Mouse (Mus musculus): ENCODE data around the gene Mrps9. TPM values are rescaled to one million over a fixed set of nuclear protein-coding genes. Genes with fewer than 3 reads are reported as not detected.
"Not testable (repeated sequence)": the region's sequence is repeated elsewhere in the genome, so short reads cannot be mapped to it uniquely, and the experiment has no call there.

Gene Mrps9
- polyA plus RNA-seq, 1 experiment from 2014 or later: 65.3 TPM

GRCm38 (mm10) chr1:42867188-42867587, 16.2 kb downstream of the Mrps9 start:
- H3K27me3 ChIP-seq (ENCODE audit: control insufficient read depth, insufficient read depth, low read length): no peaks in the 10 kb centered on the region
- no peak overlapping the region for H3K4me3 ChIP-seq (ENCODE audit: low read depth, low read length)
- 90% methylated on average over 3 of the region's 3 CpGs for WGBS (ENCODE audit: insufficient replicate concordance)
- no peak overlapping the region for H3K9ac ChIP-seq (ENCODE audit: low read depth, low read length)
- no peaks in the 10 kb centered on the region for H3K4me1 ChIP-seq (ENCODE audit: control insufficient read depth, insufficient read depth, low read length)
- no peak overlapping the region for H3K27ac ChIP-seq (ENCODE audit: low read depth, low read length)
- no peak overlapping the region for H3K4me2 ChIP-seq
- no peaks in the 10 kb centered on the region for H3K9me3 ChIP-seq (replicated peaks; ENCODE audit: control insufficient read depth, low read length)
- H3K36me3 ChIP-seq (ENCODE audit: control insufficient read depth, insufficient read depth, low read length): peaks cover 12% of the 10 kb centered on the region
- ATAC-seq (replicated peaks; ENCODE audit: insufficient number of reproducible peaks, low FRiP score, low TSS enrichment): no peak

DNA sequence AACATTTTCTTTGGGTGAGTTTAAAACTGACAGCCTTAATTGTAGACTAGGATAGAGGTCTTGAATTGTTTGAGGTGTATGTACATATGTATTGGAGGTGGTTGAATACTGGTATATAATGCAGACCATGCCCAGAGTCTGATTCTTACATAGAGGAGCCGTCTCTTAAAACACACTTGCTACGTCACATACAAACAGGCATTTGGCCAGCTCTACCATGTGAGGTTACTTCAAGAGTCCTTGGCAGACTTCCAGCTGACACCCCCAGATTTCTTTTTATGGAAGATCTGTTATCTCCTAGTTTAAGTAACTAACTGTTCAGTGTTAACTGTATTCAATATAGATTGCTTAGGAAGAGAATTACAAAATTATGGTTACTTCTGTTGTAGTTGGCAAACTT, 23.1 kb downstream of the Mrps9 start:
- no peak overlapping the region for H3K9ac ChIP-seq (ENCODE audit: low read depth, low read length)
- H3K4me1 ChIP-seq (ENCODE audit: control insufficient read depth, insufficient read depth, low read length): no peaks in the 10 kb centered on the region; the same call in 1 of the 2 replicates
- no peak overlapping the region for H3K4me2 ChIP-seq
- H3K9me3 ChIP-seq (replicated peaks; ENCODE audit: control insufficient read depth, low read length): no peaks in the 10 kb centered on the region
- H3K27me3 ChIP-seq (ENCODE audit: control insufficient read depth, insufficient read depth, low read length): no peaks in the 10 kb centered on the region
- WGBS (ENCODE audit: insufficient replicate concordance): 61% methylated on average over 2 of the region's 2 CpGs
- no peak overlapping the region for H3K27ac ChIP-seq (ENCODE audit: low read depth, low read length)
- no peak for ATAC-seq (replicated peaks; ENCODE audit: insufficient number of reproducible peaks, low FRiP score, low TSS enrichment)
- H3K36me3 ChIP-seq (ENCODE audit: control insufficient read depth, insufficient read depth, low read length): no peaks in the 10 kb centered on the region
- no peak overlapping the region for H3K4me3 ChIP-seq (ENCODE audit: low read depth, low read length)

DNA sequence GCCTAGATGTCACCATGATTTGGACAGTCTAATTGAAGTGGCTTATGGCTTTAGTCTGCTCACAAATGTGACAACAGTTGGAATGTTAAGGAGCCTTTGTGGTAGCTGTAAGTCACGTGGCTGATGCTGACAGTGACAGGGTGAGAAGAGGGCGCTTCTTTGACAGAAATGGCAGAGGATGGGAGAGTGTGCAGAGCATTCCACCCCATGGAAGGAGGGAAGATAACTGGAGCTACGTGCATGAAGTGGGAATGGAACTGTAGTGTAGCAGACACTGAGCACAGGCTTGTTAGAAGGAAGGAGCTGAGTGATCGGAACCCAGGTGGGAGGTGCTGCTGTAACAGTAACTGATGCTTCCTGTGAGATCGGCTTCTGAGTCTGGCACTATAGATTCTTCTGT, 24.2 kb downstream of the Mrps9 start:
- no peak for ATAC-seq (replicated peaks; ENCODE audit: insufficient number of reproducible peaks, low FRiP score, low TSS enrichment)
- no peaks in the 10 kb centered on the region for H3K36me3 ChIP-seq (ENCODE audit: control insufficient read depth, insufficient read depth, low read length)
- no peak overlapping the region for H3K4me3 ChIP-seq (ENCODE audit: low read depth, low read length)
- H3K4me2 ChIP-seq: no peak overlapping the region
- no peaks in the 10 kb centered on the region for H3K27me3 ChIP-seq (ENCODE audit: control insufficient read depth, insufficient read depth, low read length)
- no peaks in the 10 kb centered on the region for H3K9me3 ChIP-seq (replicated peaks; ENCODE audit: control insufficient read depth, low read length)
- no peak overlapping the region for H3K9ac ChIP-seq (ENCODE audit: low read depth, low read length)
- no peaks in the 10 kb centered on the region; the same call in 1 of the 2 replicates for H3K4me1 ChIP-seq (ENCODE audit: control insufficient read depth, insufficient read depth, low read length)
- peak overlapping the region; percentile 3; the same call in 1 of the 2 replicates for H3K27ac ChIP-seq (ENCODE audit: low read depth, low read length)
- 47% methylated on average over 5 of the region's 5 CpGs for WGBS (ENCODE audit: insufficient replicate concordance)

DNA sequence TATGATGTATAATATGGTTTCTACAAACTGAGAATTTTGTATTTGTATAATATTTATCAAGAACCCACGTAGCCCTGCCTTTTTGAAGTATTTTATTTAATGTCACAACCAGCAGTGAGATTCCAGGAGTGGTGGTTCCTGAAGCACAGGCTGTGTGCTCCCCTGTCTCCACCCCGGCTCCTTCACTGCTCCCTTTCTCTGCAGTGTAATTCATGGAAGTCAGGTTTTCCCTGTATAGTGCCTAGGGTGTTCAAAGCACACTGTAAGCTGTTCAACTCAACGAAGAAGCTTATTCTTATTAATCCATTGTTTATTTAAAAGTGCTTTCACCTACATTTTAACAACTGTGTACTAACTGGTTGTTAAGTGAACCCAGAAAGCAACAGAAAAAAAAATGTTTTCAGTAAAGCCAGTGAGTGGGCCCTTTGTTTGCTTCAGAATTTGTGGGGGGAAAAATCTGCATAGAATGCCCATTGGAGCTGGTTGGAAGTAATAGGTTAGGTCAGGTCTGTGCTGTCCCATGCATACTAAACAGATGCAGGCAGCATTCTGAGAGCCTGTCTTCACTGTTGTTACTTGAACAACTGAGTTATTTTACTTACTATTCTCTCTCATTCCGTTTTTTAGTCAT, 25.5 kb downstream of the Mrps9 start:
- Histone ChIP-seq H3K4me2 (no peak overlapping the region), H3K4me1 (ENCODE audit: control insufficient read depth, insufficient read depth, low read length) (no peaks in the 10 kb centered on the region; the same call in 1 of the 2 replicates), H3K27ac (ENCODE audit: low read depth, low read length) (no peak overlapping the region), H3K27me3 (ENCODE audit: control insufficient read depth, insufficient read depth, low read length) (no peaks in the 10 kb centered on the region), H3K4me3 (ENCODE audit: low read depth, low read length) (no peak overlapping the region), H3K9me3 (replicated peaks; ENCODE audit: control insufficient read depth, low read length) (no peaks in the 10 kb centered on the region), H3K9ac (ENCODE audit: low read depth, low read length) (no peak overlapping the region), H3K36me3 (ENCODE audit: control insufficient read depth, insufficient read depth, low read length) (no peaks in the 10 kb centered on the region)
- 85% methylated on average over 4 of the region's 4 CpGs for WGBS (ENCODE audit: insufficient replicate concordance)
- ATAC-seq (replicated peaks; ENCODE audit: insufficient number of reproducible peaks, low FRiP score, low TSS enrichment): no peak

- Histone ChIP-seq H3K9ac (ENCODE audit: low read depth, low read length) (no peak overlapping the region), H3K9me3 (replicated peaks; ENCODE audit: control insufficient read depth, low read length) (no peaks in the 10 kb centered on the region), H3K4me3 (ENCODE audit: low read depth, low read length) (no peak overlapping the region), H3K4me2 (no peak overlapping the region), H3K36me3 (ENCODE audit: control insufficient read depth, insufficient read depth, low read length) (no peaks in the 10 kb centered on the region), H3K4me1 (ENCODE audit: control insufficient read depth, insufficient read depth, low read length) (no peaks in the 10 kb centered on the region; the same call in 1 of the 2 replicates), H3K27ac (ENCODE audit: low read depth, low read length) (no peak overlapping the region), H3K27me3 (ENCODE audit: control insufficient read depth, insufficient read depth, low read length) (no peaks in the 10 kb centered on the region)
- WGBS (ENCODE audit: insufficient replicate concordance): 81% methylated on average over 10 of the region's 10 CpGs
- no peak for ATAC-seq (replicated peaks; ENCODE audit: insufficient number of reproducible peaks, low FRiP score, low TSS enrichment)
These were observed 26.2 kb downstream of the Mrps9 start for GRCm38 (mm10) chr1:42877264-42877663.

DNA sequence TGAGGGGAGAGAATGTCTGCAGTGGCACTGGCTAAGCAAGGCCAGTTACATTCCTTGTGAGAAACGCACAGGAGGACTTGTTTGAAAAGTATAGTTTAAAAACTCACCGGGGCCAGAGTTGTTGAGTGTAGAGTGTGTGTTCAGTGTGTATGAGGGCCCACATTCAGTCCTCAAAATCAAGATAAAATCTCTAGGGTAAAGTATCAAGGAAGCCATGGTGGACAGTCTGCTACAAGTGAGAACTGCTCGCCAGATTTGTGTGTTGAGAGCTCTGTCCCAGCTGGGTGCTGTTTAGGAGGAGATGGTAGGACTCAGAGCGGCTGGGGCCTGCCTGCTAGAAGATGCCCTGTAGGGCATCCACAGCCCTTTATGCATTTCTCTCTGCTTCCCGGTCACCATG, 27.8 kb downstream of the Mrps9 start:
- H3K4me1 ChIP-seq (ENCODE audit: control insufficient read depth, insufficient read depth, low read length): no peaks in the 10 kb centered on the region; the same call in 1 of the 2 replicates

DNA sequence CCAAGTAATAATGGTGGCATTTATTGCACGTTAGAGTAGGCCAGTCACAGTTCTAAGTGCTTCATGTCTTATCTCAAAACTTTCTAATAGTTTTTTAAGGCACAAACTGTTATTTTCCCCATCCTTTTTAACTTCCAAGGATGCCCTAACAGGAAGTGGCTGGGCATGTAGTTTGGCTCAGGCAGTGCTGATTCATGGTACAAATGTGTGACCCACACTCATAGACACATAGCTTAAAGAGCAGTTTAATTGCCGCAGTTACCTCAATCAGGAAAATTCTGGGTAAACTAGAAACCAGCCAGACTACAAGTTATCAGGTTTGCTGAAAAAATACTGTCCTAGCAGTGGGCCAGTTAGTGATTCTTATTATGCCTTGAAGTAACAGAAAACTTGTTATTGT, 31.2 kb downstream of the Mrps9 start:
- Histone ChIP-seq H3K27me3 (ENCODE audit: control insufficient read depth, insufficient read depth, low read length) (no peaks in the 10 kb centered on the region), H3K4me3 (ENCODE audit: low read depth, low read length) (no peak overlapping the region), H3K36me3 (ENCODE audit: control insufficient read depth, insufficient read depth, low read length) (no peaks in the 10 kb centered on the region), H3K9me3 (replicated peaks; ENCODE audit: control insufficient read depth, low read length) (no peaks in the 10 kb centered on the region), H3K9ac (ENCODE audit: low read depth, low read length) (no peak overlapping the region), H3K4me1 (ENCODE audit: control insufficient read depth, insufficient read depth, low read length) (no peaks in the 10 kb centered on the region), H3K4me2 (no peak overlapping the region), H3K27ac (ENCODE audit: low read depth, low read length) (no peak overlapping the region)
- WGBS (ENCODE audit: insufficient replicate concordance): 94% methylated on average over 2 of the region's 2 CpGs
- no peak for ATAC-seq (replicated peaks; ENCODE audit: insufficient number of reproducible peaks, low FRiP score, low TSS enrichment)

More for the DNA sequence above, 27.8 kb downstream of the Mrps9 start:
- Histone ChIP-seq H3K9me3 (replicated peaks; ENCODE audit: control insufficient read depth, low read length) (no peaks in the 10 kb centered on the region), H3K36me3 (ENCODE audit: control insufficient read depth, insufficient read depth, low read length) (no peaks in the 10 kb centered on the region), H3K9ac (ENCODE audit: low read depth, low read length) (no peak overlapping the region), H3K27me3 (ENCODE audit: control insufficient read depth, insufficient read depth, low read length) (no peaks in the 10 kb centered on the region), H3K4me2 (no peak overlapping the region), H3K27ac (ENCODE audit: low read depth, low read length) (no peak overlapping the region), H3K4me3 (ENCODE audit: low read depth, low read length) (no peak overlapping the region)
- ATAC-seq (replicated peaks; ENCODE audit: insufficient number of reproducible peaks, low FRiP score, low TSS enrichment): no peak
- 85% methylated on average over 5 of the region's 5 CpGs for WGBS (ENCODE audit: insufficient replicate concordance)

DNA sequence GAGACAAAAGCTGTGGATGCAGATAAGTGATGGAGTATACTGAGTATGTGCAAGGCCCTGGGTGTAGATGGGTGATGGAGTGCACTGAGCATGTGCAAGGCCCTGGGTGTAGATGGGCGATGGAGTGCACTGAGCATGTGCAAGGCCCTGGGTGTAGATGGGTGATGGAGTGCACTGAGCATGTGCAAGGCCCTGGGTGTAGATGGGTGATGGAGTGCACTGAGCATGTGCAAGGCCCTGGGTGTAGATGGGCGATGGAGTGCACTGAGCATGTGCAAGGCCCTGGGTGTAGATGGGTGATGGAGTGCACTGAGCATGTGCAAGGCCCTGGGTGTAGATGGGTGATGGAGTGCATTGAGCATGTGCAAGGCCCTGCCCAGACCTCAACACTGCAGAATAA, 32.4 kb downstream of the Mrps9 start:
- not testable (repeated sequence) for H3K4me3 ChIP-seq (ENCODE audit: low read depth, low read length); H3K4me2 ChIP-seq; H3K27me3 ChIP-seq (ENCODE audit: control insufficient read depth, insufficient read depth, low read length); H3K9me3 ChIP-seq (replicated peaks; ENCODE audit: control insufficient read depth, low read length); H3K9ac ChIP-seq (ENCODE audit: low read depth, low read length); H3K36me3 ChIP-seq (ENCODE audit: control insufficient read depth, insufficient read depth, low read length); H3K4me1 ChIP-seq (ENCODE audit: control insufficient read depth, insufficient read depth, low read length); ATAC-seq (replicated peaks; ENCODE audit: insufficient number of reproducible peaks, low FRiP score, low TSS enrichment); H3K27ac ChIP-seq (ENCODE audit: low read depth, low read length)
- 100% methylated on average over 1 of the region's 2 CpGs for WGBS (ENCODE audit: insufficient replicate concordance)

- peaks cover 2% of the 10 kb centered on the region; the same call in 1 of the 2 replicates for H3K36me3 ChIP-seq (ENCODE audit: control insufficient read depth, insufficient read depth, low read length)
- no peaks in the 10 kb centered on the region for H3K27me3 ChIP-seq (ENCODE audit: control insufficient read depth, insufficient read depth, low read length)
- H3K4me2 ChIP-seq: no peak overlapping the region
- no peak overlapping the region for H3K4me3 ChIP-seq (ENCODE audit: low read depth, low read length)
- H3K9me3 ChIP-seq (replicated peaks; ENCODE audit: control insufficient read depth, low read length): no peaks in the 10 kb centered on the region
- ATAC-seq (replicated peaks; ENCODE audit: insufficient number of reproducible peaks, low FRiP score, low TSS enrichment): no peak
- peaks cover 4% of the 10 kb centered on the region; the same call in 1 of the 2 replicates for H3K4me1 ChIP-seq (ENCODE audit: control insufficient read depth, insufficient read depth, low read length)
- no peak overlapping the region for H3K27ac ChIP-seq (ENCODE audit: low read depth, low read length)
- no peak overlapping the region for H3K9ac ChIP-seq (ENCODE audit: low read depth, low read length)
- WGBS (ENCODE audit: insufficient replicate concordance): 83% methylated on average over 11 of the region's 11 CpGs
These were observed 36.8 kb downstream of the Mrps9 start for GRCm38 (mm10) chr1:42887835-42888234.
